Mouse (Mus musculus): ENCODE measurements around the gene Ddx39. TPM values are rescaled to one million over a fixed set of nuclear protein-coding genes. Genes with fewer than 3 reads are reported as not detected.
A peak's percentile ranks its signal among the peaks of the same experiment; 100 is the strongest.

Gene Ddx39
- polyA plus RNA-seq, 2 experiments from 2014 or later = 153 to 208 TPM

GRCm38 (mm10) chr8:83699566-83699965, 15.4 kb upstream of the Ddx39 start:
- ATAC-seq = peak; percentile 70

GRCm38 (mm10) chr8:83700423-83701085, 14.4 kb upstream of the Ddx39 start:
- ATAC-seq = no peak

GRCm38 (mm10) chr8:83703426-83703825, 11.6 kb upstream of the Ddx39 start:
- ATAC-seq = no peak

GRCm38 (mm10) chr8:83706411-83706810, 8.6 kb upstream of the Ddx39 start:
- no peak for ATAC-seq

GRCm38 (mm10) chr8:83707554-83707953, 7.4 kb upstream of the Ddx39 start:
- no peak for ATAC-seq

GRCm38 (mm10) chr8:83714676-83715030, 324 bp upstream of the Ddx39 start:
- no peak for ATAC-seq

- no peak for ATAC-seq
These were observed 794 bp downstream of the Ddx39 start for GRCm38 (mm10) chr8:83715771-83716170.

- ATAC-seq = no peak
These were observed 1.6 kb downstream of the Ddx39 start for GRCm38 (mm10) chr8:83716563-83716962.

GRCm38 (mm10) chr8:83719048-83719447, 4.1 kb downstream of the Ddx39 start:
- no peak for ATAC-seq

- no peak for ATAC-seq
These were observed 4.7 kb downstream of the Ddx39 start for GRCm38 (mm10) chr8:83719693-83720092.

GRCm38 (mm10) chr8:83721405-83722025, 6.5 kb downstream of the Ddx39 start:
- ATAC-seq = no peak

- ATAC-seq = no peak
These were observed 7.7 kb downstream of the Ddx39 start for GRCm38 (mm10) chr8:83722631-83723030.

- no peak for ATAC-seq
These were observed 8.6 kb downstream of the Ddx39 start for GRCm38 (mm10) chr8:83723447-83724083.

- peak; percentile 71 for ATAC-seq
These were observed 9.9 kb downstream of the Ddx39 start for GRCm38 (mm10) chr8:83724697-83725482.

GRCm38 (mm10) chr8:83725521-83726102, 10.6 kb downstream of the Ddx39 start:
- ATAC-seq = no peak

GRCm38 (mm10) chr8:83729009-83729807, 14.2 kb downstream of the Ddx39 start:
- ATAC-seq = peak; percentile 53

GRCm38 (mm10) chr8:83731906-83732305, 16.9 kb downstream of the Ddx39 start:
- no peak for ATAC-seq

- no peak for ATAC-seq
These were observed 17.9 kb downstream of the Ddx39 start for GRCm38 (mm10) chr8:83732919-83733318.

- peak; percentile 80 for ATAC-seq
These were observed 21.7 kb downstream of the Ddx39 start for GRCm38 (mm10) chr8:83736681-83737080.

GRCm38 (mm10) chr8:83737346-83737745, 22.4 kb downstream of the Ddx39 start:
- no peak for ATAC-seq

- no peak for ATAC-seq
These were observed 23.0 kb downstream of the Ddx39 start for GRCm38 (mm10) chr8:83737852-83738562.

All from CD4-positive, CD25-positive, alpha-beta regulatory T cell, adult 4 months (primary cell).